Mouse (Mus musculus) heart, postnatal 0 days (tissue): ENCODE measurements around the gene Ccdc188.

ENCODE experiments used
- CTCF ChIP-seq: IDR thresholded peaks from 2 replicates; pipeline ENCODE4 v1.5.1; 2016; ENCODE audit warnings: antibody characterized with exemption, control low read depth, low read depth
- EP300 ChIP-seq: IDR thresholded peaks from 2 replicates; pipeline ENCODE4 v1.6.1; 2016; ENCODE audit warnings: antibody characterized with exemption, low read depth

- TF ChIP-seq CTCF (no peak), EP300 (no peak)
These were observed 2.8 kb upstream of the Ccdc188 start for GRCm38 (mm10) chr16:18214858-18215257.
